Mouse (Mus musculus): Measurements from ENCODE around the gene Gm42906.

Gene Gm42906

DNA sequence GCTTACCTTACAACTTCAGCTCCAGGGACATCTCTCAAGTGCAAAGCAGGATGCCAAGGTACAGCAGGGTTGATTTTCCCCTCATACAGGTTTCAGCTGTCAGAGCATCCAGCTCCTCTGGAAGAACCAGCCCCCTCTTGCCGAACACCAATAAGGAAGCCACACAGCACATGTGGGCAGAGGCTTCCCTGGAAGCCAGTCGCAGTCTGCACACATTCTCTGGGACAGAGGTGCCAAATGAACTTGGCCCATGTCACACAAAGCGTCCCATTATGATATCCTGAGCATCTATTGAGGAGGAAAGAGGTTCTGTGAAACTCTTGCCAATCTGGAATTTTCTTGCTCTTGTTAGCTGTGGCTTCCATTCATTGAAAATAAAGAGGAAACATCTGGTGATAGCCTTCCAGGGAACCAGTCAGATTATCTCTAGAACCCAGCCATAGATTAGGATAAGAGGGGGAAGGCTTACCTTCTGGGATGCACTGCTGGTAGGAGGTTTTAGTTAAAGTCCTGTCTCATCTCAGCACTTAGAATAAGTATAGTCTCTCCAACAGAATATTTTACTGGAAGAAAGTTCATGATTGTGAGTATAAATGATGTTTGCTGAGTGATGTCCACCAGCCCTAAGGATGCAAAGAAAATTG is at the start of gene Gm42906:
TSS of gene Gm42906 (minus strand) at position 51 of the 644 bp plus-strand sequence.
- in situ Hi-C loops (cut with MboI), result no loop called here

DNA sequence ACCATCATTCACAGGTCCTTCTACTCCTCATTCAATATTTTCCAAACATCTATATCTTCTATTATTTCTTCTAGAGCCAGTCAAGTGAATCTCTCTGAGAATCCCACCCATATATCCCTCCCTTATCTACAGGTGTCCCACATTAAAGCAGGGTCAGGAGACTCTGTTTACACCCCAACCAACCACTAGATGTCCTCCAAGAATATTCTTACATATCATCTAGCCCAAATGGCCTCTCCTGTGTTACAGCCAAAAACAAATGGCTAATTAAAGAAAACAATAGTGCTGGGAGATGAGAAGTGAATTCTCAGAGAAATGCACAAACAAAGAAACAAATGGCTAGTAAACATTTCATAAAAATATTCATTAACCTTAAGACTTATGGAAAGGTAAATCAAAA is 17.7 kb upstream of the Gm42906 start:
- in situ Hi-C loops (cut with MboI), result no loop called here

DNA sequence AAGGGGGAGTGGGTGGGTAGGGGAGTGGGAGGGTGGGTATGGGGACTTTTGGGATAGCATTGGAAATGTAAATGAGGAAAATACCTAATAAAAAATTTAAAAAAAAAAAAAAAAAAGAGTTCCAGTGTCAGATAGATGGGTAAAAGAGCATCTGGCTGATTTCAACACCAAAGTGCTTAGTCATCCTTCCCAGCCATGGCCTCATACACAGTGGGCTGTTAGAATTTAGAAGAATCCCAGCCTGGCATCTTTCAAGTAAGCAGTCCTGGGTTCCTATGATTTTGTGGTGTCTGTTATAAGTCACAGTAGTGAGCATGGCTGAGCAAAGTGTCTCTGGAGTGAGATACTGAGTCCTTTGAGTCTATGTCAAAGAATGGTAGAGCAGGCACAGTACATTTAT is 7.1 kb upstream of the Gm42906 start:
- in situ Hi-C loops (cut with MboI), result no loop called here

DNA sequence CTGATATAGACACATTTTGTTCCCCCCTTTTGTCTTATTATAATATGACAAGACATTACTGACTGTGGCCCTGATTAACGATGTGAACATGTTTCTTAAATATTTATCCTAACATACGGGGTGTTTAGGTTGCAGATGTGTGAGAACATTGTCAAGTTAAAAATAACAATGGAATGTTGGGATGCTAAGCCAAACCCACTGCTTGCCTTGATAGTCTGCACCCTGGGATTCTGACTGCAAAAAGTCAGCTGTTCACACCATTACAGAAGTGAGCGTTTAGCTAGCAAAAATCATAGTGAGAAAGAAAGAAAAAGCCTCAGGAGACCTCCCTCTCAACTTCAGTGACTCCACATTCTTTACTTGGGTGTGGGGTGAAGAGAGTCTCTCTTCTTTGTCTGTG is 1.5 kb downstream of the Gm42906 start:
- in situ Hi-C loops (cut with MboI), result no loop called here

DNA sequence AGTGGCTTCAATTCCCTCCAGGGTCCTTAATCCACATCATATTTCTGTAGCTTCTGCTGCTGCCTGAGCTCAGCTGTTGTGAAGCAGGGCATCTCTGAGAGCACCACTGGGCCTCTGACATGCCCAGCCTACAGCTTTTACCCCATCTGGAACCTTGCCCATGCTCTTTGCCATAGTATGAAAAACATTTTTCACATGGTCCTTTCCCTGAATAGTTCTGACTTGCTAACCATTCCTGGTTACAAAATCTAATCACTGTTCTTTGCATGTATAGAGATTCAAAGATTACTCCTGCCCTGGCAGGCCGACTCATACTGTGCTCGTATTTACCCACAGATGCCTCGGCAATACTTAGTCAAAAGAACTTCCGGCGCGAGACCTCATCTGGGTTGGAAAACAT is 5.3 kb downstream of the Gm42906 start:
- in situ Hi-C loops (cut with MboI), result no loop called here

DNA sequence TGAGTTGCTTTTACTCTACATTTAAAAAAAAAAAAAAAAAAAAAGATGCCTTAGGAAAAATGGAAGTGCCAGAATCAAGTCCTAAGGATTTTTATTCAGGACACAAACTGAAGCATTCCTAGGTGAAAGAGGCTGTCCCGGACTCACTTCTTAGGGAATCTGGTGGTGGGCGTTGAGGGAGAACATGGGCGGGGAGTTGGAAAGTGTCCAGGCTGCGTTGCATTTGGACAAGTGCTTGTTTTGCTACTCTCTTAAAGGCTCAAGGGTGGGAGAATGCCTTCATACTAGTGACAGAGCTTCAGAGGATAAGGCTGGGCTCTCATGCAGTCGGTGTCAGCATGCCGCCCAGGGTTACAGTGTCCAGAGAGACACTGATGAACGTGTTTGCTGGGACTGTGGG is 6.1 kb downstream of the Gm42906 start:
- in situ Hi-C loops (cut with MboI), result no loop called here

DNA sequence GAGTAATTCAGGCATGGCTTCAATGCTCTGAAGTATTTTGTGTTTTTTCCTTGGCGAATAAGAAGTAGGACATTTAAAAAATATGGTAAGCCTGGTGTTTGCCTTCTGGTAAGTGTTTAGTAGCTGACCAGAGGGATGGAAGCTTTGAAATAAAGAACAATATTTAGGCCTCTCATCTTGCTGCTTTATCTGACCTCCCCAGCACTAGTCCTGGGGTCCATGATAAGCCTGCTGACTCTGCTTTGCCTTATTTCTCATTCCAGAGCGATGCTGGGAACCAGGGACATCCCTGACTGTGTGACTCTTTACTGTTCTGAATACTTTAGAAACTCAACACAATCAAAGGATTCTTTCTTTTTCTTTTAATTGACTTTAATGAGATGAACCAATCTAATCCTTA is 9.4 kb downstream of the Gm42906 start:
- in situ Hi-C loops (cut with MboI), result no loop called here

DNA sequence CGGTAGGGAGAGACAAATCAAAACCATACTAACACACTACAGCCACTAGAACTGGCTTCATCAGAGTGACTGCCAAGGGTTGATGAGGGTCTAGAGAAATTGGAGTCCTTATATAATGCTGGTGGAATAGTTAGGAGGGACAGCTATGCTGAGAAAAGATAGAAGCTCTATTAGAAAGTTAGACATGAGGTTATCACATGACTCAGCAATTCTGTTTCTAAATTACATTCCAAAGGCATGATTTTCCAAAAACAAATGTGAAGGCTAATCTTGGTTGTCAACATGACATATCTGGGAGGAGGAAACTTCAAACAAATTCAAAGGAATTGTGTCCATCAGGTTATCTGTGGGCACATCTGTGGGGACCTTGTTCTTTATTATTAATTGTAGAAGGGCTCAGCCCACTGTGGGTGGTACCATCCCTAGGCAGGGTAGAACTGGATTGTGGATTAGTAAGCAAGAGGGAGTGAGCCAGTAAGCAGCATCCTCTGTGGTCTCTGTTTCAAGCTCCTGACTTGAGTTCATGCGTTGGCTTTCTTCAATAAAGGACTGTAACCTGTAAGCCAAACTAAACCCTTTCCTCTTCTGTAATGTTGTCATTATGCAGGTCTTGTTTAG is 10.4 kb downstream of the Gm42906 start:
- in situ Hi-C loops (cut with MboI), result no loop called here

DNA sequence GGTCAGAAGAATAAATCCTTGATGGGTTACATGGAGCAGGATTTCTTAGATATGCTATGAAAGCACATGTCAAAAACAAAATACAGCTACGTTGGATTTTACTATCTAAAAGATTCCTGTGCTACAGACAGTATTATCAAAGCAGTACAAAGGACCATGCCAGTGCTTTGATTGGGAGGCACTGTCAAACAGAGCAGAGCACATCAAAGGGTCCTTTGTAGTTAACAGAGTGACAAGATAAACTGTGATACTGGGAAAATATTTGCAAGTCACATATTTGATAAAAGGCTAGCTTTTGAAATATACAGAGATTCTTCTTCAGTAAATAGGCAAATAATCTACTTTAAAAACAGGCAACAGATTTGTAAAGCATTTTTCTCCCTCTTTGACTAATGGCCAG is 11.0 kb downstream of the Gm42906 start:
- in situ Hi-C loops (cut with MboI), result no loop called here

DNA sequence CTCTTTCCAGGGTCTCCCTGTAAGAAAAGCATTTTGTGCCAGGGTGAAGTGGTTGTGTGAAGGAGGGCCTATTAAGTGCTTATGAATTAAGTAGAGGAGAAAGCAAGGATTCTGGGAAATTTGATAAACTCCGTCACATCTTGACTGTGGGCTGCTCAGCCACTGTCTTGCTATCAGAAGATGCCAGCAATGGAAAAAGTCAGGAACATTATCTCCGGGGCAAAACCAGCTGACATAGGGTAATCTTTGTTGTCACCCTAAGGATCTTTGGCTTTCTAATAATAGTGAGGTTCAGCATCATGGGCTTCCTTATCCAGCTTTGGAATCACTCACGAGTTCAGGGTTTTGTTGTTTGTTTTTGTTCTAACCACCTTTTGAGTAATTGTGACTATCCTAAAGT is 14.3 kb downstream of the Gm42906 start:
- in situ Hi-C loops (cut with MboI), result no loop called here

DNA sequence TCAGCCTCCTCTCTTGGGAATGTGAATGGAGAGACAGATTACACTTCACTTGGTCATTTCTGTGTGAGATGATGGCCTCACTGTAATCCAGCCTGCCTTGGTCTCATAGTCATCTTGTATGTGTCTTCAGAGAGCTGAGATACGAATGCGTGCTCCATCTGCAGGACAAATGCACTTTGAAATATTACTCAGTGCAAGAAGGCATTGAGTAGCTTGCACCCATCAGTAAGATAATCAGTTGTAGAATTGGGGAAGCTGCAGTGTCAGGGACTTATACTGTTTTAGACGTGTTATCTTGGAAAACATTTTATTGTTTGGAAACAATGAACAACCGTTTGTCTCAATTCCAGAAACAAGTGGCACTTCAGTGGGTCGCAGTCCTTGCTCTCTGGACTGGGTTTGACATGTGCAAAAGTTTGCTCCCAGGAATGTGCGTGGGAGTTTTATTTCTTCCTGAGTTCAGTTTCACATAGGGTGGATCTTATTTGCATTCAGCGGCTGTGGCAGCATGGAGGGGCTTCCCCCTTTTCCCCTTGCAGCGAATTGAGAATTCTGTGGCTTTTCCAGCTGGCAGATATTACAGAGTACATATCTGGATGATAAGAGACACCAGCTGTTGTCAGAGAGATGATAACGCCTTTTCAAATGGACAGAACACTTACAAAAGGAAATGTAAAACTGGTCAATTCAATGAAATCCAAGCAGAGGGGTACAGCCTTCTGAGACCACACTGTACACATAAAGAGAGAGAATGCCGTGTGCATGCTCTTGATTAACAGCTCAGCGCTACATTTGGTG is 15.1 kb downstream of the Gm42906 start:
- in situ Hi-C loops (cut with MboI), result no loop called here

DNA sequence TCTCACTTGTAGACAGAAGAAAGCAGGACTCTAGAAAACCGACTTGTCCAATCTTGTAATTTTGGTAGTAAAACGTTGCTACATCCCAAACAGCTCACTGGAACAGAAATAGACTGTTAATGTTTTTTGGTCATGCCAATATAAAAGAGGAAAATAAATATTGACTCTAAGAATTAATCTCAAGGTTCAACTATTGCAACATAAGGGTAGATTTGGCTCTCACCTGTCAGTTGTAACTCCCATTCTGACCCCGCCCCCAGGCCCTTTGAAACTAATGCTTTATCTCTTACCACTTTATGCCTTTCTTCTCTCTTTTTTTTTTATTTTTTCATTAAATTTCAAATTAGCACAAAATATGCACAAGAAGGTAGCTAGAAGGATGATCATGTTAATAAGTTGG is 18.0 kb downstream of the Gm42906 start:
- in situ Hi-C loops (cut with MboI), result no loop called here

DNA sequence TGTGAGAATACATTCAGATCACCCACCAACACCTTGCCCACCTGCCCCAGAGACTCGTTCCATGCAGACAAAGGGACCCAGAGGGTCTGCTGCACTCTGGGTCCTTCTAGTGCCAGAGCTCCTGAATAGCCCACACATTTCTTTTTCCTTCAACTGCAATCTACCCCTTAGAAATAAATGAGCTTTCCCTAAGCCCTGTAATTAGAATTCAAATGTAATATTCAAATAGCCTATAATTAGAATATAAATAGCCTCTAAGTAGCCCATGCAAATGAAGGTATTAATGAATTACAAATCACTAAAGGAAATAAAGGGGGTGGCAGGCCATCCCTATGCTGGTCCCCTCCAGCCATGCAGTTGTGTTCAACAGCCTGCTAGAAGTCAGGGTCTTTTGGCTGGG is 18.7 kb downstream of the Gm42906 start:
- in situ Hi-C loops (cut with MboI), result no loop called here

DNA sequence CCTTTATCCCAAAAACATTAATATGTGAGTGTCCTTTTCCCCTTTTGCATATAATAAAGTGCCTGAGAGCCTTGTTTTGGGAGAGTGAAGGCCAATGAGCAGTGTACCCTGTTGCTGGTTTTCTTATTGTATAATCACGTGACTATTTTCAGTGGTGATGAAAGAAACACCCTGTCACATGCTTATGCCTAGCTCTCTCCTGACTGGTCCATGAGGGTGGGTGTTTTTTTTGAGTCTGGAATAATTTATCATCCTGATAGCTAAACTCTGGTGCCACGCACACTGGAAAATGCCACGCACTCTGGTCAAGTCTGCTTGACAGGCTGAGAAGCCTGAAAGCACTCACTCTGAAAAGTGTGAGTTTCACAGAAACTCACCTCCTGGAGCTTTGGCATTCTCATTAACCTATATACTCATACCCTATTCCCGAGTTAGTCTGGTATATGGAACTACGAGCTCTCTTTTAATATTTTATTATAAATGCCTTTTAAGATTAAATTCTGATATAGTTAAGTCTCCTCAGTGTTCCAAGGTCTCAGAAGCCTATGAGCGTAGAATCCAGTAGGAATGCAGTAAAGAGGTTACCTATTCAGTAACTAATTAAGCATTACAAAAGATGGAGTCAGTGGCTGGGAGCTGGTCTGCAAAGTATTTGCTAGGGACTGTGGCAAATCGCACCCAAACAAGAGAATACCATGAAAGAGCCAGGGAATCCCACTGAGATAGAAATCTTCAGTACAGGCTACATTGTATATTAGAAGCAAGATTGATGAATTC is 19.7 kb downstream of the Gm42906 start:
- in situ Hi-C loops (cut with MboI), result no loop called here

DNA sequence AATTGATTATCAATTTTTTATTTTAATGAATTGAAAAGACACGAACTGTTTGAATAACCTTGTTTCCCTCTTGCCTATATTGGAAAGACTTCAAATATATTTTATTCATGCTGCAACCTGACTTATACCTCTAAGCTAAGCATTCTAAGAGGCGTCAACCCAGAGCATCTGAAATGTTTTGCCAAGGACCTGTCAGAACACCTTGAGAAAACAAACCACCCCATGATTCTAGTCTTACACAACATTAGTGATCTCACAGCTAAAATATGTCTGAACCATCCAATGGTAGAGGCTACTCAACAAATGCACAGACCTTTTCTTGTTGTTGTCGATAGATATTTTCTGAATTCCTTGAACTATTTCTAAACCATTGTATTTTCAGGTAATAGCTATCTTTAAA is 20.5 kb downstream of the Gm42906 start:
- in situ Hi-C loops (cut with MboI), result no loop called here

DNA sequence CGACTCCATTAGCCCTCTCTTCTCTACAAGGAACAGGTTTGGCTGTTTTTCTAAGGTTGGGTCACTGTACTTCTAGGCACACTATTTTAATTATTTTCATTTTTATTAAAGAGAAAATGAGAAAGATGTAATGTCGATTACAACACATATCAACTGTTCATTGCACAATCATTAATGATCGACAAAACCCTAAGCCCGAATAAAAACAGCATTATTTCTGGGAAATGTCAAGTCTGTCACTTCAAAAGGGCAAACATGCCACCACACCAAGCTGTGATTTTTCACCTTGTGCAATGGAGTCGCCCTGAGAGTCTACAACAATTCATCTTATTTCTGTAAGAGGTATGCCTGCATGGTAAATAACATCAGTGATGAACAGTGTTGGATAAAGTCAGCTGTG is 21.7 kb downstream of the Gm42906 start:
- in situ Hi-C loops (cut with MboI), result no loop called here

DNA sequence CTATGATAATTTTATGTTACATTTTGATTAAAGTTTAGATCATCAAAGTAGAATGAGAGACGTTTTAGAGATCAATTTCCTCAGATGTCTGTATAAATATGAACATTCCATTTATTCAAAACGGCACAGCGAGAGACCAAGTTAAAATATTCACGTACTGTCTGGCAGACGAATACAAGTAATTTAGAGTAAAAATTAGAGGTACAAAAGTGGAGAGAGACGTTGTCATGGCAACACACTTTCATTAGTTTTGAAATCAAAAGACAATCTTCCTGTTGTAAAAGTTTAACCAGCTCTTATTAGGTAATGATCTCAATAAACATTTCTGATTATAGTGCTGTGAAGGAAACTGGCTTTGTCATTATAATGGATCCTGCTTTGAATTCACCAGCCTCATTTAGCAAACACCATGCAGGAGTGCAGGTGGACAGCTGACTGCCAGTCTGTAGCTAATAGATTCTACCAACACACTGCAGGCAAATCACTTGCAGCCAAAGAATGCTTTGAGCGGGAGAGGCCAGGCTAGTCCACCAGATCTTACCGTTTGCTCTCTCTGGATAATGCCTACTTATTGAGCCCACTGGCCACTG is 22.6 kb downstream of the Gm42906 start:
- in situ Hi-C loops (cut with MboI), result no loop called here

DNA sequence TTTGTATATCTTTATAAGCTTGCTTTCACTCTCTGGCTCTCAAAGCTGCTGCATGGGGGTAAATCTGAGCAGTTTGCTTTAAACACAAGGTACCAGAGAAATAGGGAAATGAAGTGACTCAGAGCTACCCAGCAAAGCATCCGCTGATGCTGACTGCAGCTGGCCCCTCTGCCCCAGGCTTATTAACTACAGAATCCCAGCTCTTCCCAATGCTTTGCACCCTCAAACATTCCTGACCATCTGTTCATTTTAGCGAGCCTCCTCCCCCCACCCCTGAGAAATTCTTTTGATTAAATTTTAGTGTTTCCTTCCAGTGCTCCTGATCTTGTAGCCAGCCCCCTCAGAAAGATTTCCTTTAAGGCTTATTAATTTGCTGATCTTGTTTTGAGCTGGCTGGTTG is 24.4 kb downstream of the Gm42906 start:
- in situ Hi-C loops (cut with MboI), result no loop called here

DNA sequence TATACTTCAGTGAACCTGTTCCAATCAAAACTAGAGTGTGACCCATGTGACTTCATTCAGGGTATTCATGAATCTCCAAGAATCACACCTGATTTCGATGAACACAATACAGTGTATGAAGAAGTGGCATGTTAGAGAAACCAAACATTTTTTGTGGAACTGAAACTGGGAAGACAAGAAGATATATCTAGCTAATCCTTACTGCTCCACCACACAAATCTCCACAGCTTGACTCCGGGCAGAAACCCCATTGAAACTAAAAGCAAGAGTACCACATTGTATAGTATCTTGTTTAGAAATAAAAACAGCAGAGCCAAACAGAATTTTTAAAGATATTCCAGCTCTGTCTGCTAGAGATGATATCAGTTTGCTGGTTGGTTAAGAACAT is 27.4 kb downstream of the Gm42906 start:
- in situ Hi-C loops (cut with MboI), result no loop called here

DNA sequence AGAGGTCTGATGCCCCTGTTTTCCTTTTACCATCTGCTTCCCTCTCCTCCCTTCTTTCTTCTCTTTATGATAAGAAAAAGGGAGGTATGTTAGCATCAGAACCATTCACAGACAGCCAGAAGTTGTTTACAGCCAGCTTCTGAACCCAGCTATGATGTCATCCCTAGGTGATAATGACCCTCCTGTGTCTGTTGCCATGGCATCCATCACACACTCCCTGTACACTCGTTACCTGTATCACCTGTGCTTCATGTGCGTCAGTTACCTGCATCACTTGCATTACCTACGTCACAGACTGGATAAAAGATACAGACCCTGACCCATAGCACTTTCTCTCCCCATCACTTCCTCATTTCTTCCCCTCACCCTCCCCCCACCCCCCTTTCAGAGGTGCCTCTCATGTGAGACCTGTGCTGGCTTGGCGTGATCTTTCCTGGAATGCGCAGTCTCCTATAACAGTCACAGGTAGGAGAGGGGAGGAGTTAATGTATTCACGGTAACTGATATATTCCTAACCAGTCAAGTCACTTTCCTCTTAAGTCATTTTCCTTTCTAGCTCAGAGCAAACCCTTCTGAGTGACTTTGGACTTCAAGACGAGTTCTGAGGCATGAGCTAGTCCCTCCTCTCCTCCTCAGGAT is 27.9 kb downstream of the Gm42906 start:
- in situ Hi-C loops (cut with MboI), result no loop called here

DNA sequence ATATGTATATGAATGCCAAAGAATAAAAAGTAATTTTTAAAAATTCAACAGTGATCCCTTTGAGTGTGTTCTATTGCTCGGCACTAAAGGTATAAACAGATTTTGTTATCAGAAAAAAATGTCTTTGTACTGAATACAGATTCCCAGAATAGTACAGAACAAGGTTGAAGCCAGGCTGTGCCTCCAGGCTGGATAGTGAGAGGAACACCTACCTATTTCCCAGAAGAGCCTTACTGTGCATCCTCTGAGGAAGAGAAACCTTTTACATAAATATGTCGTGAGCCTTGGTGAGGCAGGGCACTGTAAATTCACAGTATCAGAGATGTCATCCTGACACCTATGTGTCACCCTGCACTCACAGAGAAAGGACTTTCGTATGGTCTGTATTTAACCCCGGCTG is 31.8 kb downstream of the Gm42906 start:
- in situ Hi-C loops (cut with MboI), result no loop called here

DNA sequence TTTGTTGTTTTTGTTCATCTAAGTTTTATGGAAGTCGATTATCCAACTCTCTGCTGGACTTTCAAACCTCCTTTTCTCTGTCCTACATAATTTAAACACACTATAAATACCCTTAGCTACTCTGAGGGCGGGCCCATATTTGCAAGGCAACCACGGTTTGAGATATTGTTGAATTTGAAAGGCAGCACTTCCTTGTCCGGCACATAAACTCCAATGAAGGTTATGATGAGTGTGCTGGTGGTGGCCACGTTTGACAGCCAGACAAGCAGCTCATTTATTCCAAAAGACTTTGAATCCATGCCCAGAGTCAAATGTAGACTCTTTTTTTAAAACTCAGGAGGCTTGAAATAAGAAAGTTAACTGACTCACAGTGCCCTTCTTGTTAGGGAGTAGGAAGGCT is 33.3 kb downstream of the Gm42906 start:
- in situ Hi-C loops (cut with MboI), result no loop called here

All from mature B cell (primary cell).